Mouse (Mus musculus): ENCODE measurements at regions not wholly inside any gene's neighbourhood (a gene's known extent, or its start where the extent isn't known, plus 50 kb on each side); places are given as distances from the start of the nearest gene placed in this dataset.

- H3K4me1 ChIP-seq (ENCODE audit: control insufficient read depth, insufficient read depth, low read length) = no peaks in the 10 kb centered on the region
- 86% methylated on average over 15 of the region's 15 CpGs for WGBS
- H3K4me2 ChIP-seq (replicated peaks; ENCODE audit: low read depth, low read length) = no peak overlapping the region
- H3K27me3 ChIP-seq (ENCODE audit: control insufficient read depth, insufficient read depth, low read length) = no peaks in the 10 kb centered on the region
- no peak for ATAC-seq (ENCODE audit: insufficient number of reproducible peaks, insufficient read depth, low FRiP score, low read depth)
- H3K9ac ChIP-seq (replicated peaks; ENCODE audit: low read depth, low read length) = no peak overlapping the region
- no peak overlapping the region for H3K27ac ChIP-seq (ENCODE audit: low read length)
- no peak overlapping the region for H3K4me3 ChIP-seq (ENCODE audit: low read depth, low read length)
- no peaks in the 10 kb centered on the region for H3K36me3 ChIP-seq (ENCODE audit: control insufficient read depth, insufficient read depth, low read length)
- no peaks in the 10 kb centered on the region for H3K9me3 ChIP-seq (ENCODE audit: control insufficient read depth, low read depth, low read length)
Observed at GRCm38 (mm10) chr6:143287322-143287721, 120.3 kb downstream of the Etnk1 start.

- H3K9ac ChIP-seq (replicated peaks; ENCODE audit: low read depth, low read length) = no peak overlapping the region
- no peaks in the 10 kb centered on the region for H3K27me3 ChIP-seq (ENCODE audit: control insufficient read depth, insufficient read depth, low read length)
- H3K4me1 ChIP-seq (ENCODE audit: control insufficient read depth, insufficient read depth, low read length) = no peaks in the 10 kb centered on the region
- no peaks in the 10 kb centered on the region for H3K9me3 ChIP-seq (ENCODE audit: control insufficient read depth, low read depth, low read length)
- no peak overlapping the region for H3K4me3 ChIP-seq (ENCODE audit: low read depth, low read length)
- 81% methylated on average over 19 of the region's 19 CpGs for WGBS
- no peak for ATAC-seq (ENCODE audit: insufficient number of reproducible peaks, insufficient read depth, low FRiP score, low read depth)
- no peak overlapping the region for H3K27ac ChIP-seq (ENCODE audit: low read length)
- H3K4me2 ChIP-seq (replicated peaks; ENCODE audit: low read depth, low read length) = no peak overlapping the region
- no peaks in the 10 kb centered on the region for H3K36me3 ChIP-seq (ENCODE audit: control insufficient read depth, insufficient read depth, low read length)
Observed at GRCm38 (mm10) chr6:143288491-143289130, 121.6 kb downstream of the Etnk1 start.

GRCm38 (mm10) chr6:143293648-143294047, 126.6 kb downstream of the Etnk1 start:
- no peak for ATAC-seq (ENCODE audit: insufficient number of reproducible peaks, insufficient read depth, low FRiP score, low read depth)
- no peak overlapping the region for H3K4me3 ChIP-seq (ENCODE audit: low read depth, low read length)

GRCm38 (mm10) chr6:143298391-143298790, 131.4 kb downstream of the Etnk1 start:
- WGBS = 84% methylated on average over 5 of the region's 5 CpGs
- Histone ChIP-seq H3K4me3 (ENCODE audit: low read depth, low read length) (no peak overlapping the region), H3K36me3 (ENCODE audit: control insufficient read depth, insufficient read depth, low read length) (no peaks in the 10 kb centered on the region), H3K4me2 (replicated peaks; ENCODE audit: low read depth, low read length) (no peak overlapping the region), H3K27me3 (ENCODE audit: control insufficient read depth, insufficient read depth, low read length) (no peaks in the 10 kb centered on the region), H3K4me1 (ENCODE audit: control insufficient read depth, insufficient read depth, low read length) (no peaks in the 10 kb centered on the region), H3K9ac (replicated peaks; ENCODE audit: low read depth, low read length) (no peak overlapping the region), H3K27ac (ENCODE audit: low read length) (no peak overlapping the region), H3K9me3 (ENCODE audit: control insufficient read depth, low read depth, low read length) (no peaks in the 10 kb centered on the region)
- ATAC-seq (ENCODE audit: insufficient number of reproducible peaks, insufficient read depth, low FRiP score, low read depth) = no peak

More at GRCm38 (mm10) chr6:143293648-143294047, 126.6 kb downstream of the Etnk1 start:
- Histone ChIP-seq H3K4me2 (replicated peaks; ENCODE audit: low read depth, low read length) (no peak overlapping the region), H3K27me3 (ENCODE audit: control insufficient read depth, insufficient read depth, low read length) (no peaks in the 10 kb centered on the region), H3K9me3 (ENCODE audit: control insufficient read depth, low read depth, low read length) (no peaks in the 10 kb centered on the region), H3K27ac (ENCODE audit: low read length) (no peak overlapping the region), H3K9ac (replicated peaks; ENCODE audit: low read depth, low read length) (no peak overlapping the region), H3K4me1 (ENCODE audit: control insufficient read depth, insufficient read depth, low read length) (no peaks in the 10 kb centered on the region), H3K36me3 (ENCODE audit: control insufficient read depth, insufficient read depth, low read length) (no peaks in the 10 kb centered on the region)
- 68% methylated on average over 3 of the region's 3 CpGs for WGBS

- 97% methylated on average over 10 of the region's 10 CpGs for WGBS
- Histone ChIP-seq H3K4me1 (ENCODE audit: control insufficient read depth, insufficient read depth, low read length) (no peaks in the 10 kb centered on the region), H3K27ac (ENCODE audit: low read length) (no peak overlapping the region), H3K36me3 (ENCODE audit: control insufficient read depth, insufficient read depth, low read length) (no peaks in the 10 kb centered on the region), H3K4me3 (ENCODE audit: low read depth, low read length) (no peak overlapping the region), H3K27me3 (ENCODE audit: control insufficient read depth, insufficient read depth, low read length) (no peaks in the 10 kb centered on the region), H3K9ac (replicated peaks; ENCODE audit: low read depth, low read length) (no peak overlapping the region), H3K4me2 (replicated peaks; ENCODE audit: low read depth, low read length) (no peak overlapping the region), H3K9me3 (ENCODE audit: control insufficient read depth, low read depth, low read length) (no peaks in the 10 kb centered on the region)
- ATAC-seq (ENCODE audit: insufficient number of reproducible peaks, insufficient read depth, low FRiP score, low read depth) = no peak
Observed at GRCm38 (mm10) chr6:143301414-143301813, 134.4 kb downstream of the Etnk1 start.

GRCm38 (mm10) chr6:143307327-143307726, 140.3 kb downstream of the Etnk1 start:
- H3K27ac ChIP-seq (ENCODE audit: low read length) = no peak overlapping the region
- H3K9ac ChIP-seq (replicated peaks; ENCODE audit: low read depth, low read length) = no peak overlapping the region
- no peak overlapping the region for H3K4me2 ChIP-seq (replicated peaks; ENCODE audit: low read depth, low read length)
- no peaks in the 10 kb centered on the region for H3K4me1 ChIP-seq (ENCODE audit: control insufficient read depth, insufficient read depth, low read length)
- ATAC-seq (ENCODE audit: insufficient number of reproducible peaks, insufficient read depth, low FRiP score, low read depth) = no peak
- H3K36me3 ChIP-seq (ENCODE audit: control insufficient read depth, insufficient read depth, low read length) = no peaks in the 10 kb centered on the region
- H3K4me3 ChIP-seq (ENCODE audit: low read depth, low read length) = no peak overlapping the region
- no peaks in the 10 kb centered on the region for H3K9me3 ChIP-seq (ENCODE audit: control insufficient read depth, low read depth, low read length)
- no peaks in the 10 kb centered on the region for H3K27me3 ChIP-seq (ENCODE audit: control insufficient read depth, insufficient read depth, low read length)
- 68% methylated on average over 6 of the region's 6 CpGs for WGBS

GRCm38 (mm10) chr6:143315859-143316258, 148.8 kb downstream of the Etnk1 start:
- Histone ChIP-seq H3K4me3 (ENCODE audit: low read depth, low read length) (no peak overlapping the region), H3K36me3 (ENCODE audit: control insufficient read depth, insufficient read depth, low read length) (no peaks in the 10 kb centered on the region), H3K4me1 (ENCODE audit: control insufficient read depth, insufficient read depth, low read length) (no peaks in the 10 kb centered on the region), H3K27ac (ENCODE audit: low read length) (no peak overlapping the region), H3K9ac (replicated peaks; ENCODE audit: low read depth, low read length) (no peak overlapping the region), H3K27me3 (ENCODE audit: control insufficient read depth, insufficient read depth, low read length) (no peaks in the 10 kb centered on the region), H3K9me3 (ENCODE audit: control insufficient read depth, low read depth, low read length) (no peaks in the 10 kb centered on the region), H3K4me2 (replicated peaks; ENCODE audit: low read depth, low read length) (no peak overlapping the region)
- ATAC-seq (ENCODE audit: insufficient number of reproducible peaks, insufficient read depth, low FRiP score, low read depth) = no peak
- 49% methylated on average over 9 of the region's 9 CpGs for WGBS

- no peak overlapping the region for H3K4me3 ChIP-seq (ENCODE audit: low read depth, low read length)
- no peak overlapping the region for H3K9ac ChIP-seq (replicated peaks; ENCODE audit: low read depth, low read length)
- no peak overlapping the region for H3K4me2 ChIP-seq (replicated peaks; ENCODE audit: low read depth, low read length)
- H3K9me3 ChIP-seq (ENCODE audit: control insufficient read depth, low read depth, low read length) = no peaks in the 10 kb centered on the region
- no peaks in the 10 kb centered on the region for H3K4me1 ChIP-seq (ENCODE audit: control insufficient read depth, insufficient read depth, low read length)
- no peaks in the 10 kb centered on the region for H3K27me3 ChIP-seq (ENCODE audit: control insufficient read depth, insufficient read depth, low read length)
- no peaks in the 10 kb centered on the region for H3K36me3 ChIP-seq (ENCODE audit: control insufficient read depth, insufficient read depth, low read length)
- no peak for ATAC-seq (ENCODE audit: insufficient number of reproducible peaks, insufficient read depth, low FRiP score, low read depth)
- no peak overlapping the region for H3K27ac ChIP-seq (ENCODE audit: low read length)
- 44% methylated on average over 7 of the region's 7 CpGs for WGBS
Observed at GRCm38 (mm10) chr6:143320426-143320825, 153.4 kb downstream of the Etnk1 start.

- 15% methylated on average over 8 of the region's 8 CpGs for WGBS
- Histone ChIP-seq H3K27me3 (ENCODE audit: control insufficient read depth, insufficient read depth, low read length) (no peaks in the 10 kb centered on the region), H3K27ac (ENCODE audit: low read length) (no peak overlapping the region), H3K4me3 (ENCODE audit: low read depth, low read length) (no peak overlapping the region), H3K4me1 (ENCODE audit: control insufficient read depth, insufficient read depth, low read length) (no peaks in the 10 kb centered on the region), H3K9ac (replicated peaks; ENCODE audit: low read depth, low read length) (no peak overlapping the region), H3K4me2 (replicated peaks; ENCODE audit: low read depth, low read length) (no peak overlapping the region), H3K9me3 (ENCODE audit: control insufficient read depth, low read depth, low read length) (no peaks in the 10 kb centered on the region), H3K36me3 (ENCODE audit: control insufficient read depth, insufficient read depth, low read length) (no peaks in the 10 kb centered on the region)
- ATAC-seq (ENCODE audit: insufficient number of reproducible peaks, insufficient read depth, low FRiP score, low read depth) = no peak
Observed at GRCm38 (mm10) chr6:143324636-143325035, 157.6 kb downstream of the Etnk1 start.
